Mouse (Mus musculus): ENCODE results near the gene Adora3. TPM values are rescaled to one million over a fixed set of nuclear protein-coding genes. Genes with fewer than 3 reads are reported as not detected.

The Adora3 gene
- total RNA-seq, 4 experiments from 2014 or later, result 0.40 TPM; not detected in 3

DNA sequence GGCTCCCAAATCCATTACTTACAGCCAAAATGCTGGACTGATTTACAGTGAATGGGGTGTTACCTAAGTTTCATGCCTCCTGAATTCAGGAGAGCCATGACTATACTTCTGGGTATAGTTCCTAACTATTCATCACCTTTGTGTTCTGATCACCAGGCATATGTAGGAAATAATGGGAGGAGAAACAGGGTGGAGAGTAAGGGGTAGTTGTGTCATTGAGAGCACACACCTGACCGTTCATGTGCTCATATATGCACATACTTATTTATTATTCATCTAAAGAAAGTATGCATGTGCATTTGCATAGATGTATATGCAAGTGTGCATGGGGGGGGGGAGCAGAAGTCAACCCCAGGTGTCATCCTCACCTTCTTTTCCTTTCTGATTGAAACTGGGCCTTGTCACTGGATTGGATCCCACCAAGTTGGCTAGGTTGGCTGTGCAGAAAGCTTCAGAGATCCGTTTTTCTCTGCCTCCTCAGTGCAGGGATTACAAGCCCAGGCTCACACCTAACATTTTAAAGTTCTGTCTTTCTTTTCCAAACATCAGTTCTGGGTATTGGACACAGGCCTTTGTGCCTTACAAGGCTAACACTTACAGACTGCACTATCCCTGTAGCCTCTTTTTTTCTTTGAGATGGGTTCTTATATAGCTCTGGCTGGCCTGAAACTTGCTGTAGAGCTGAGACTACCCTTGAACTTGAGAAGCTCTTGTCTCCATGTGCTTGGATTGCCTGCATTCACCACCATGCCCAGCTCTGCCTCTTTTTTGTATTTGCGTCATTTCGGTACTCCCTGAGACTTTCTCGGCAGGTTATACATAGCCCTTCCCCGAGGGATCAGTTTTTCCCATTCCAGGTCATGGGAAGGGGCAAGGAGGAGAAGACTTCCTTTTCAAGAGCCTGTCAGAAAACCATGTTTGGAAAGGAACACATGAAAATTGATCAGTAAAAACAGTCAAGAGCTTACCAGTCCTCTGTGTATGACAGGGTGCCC lies 3.1 kb downstream of the Adora3 start:
- DNase-seq (ENCODE audit: low spot score in 2 of 2), result no peak

- DNase-seq (ENCODE audit: low spot score in 2 of 2), result no peak
Observed at GRCm38 (mm10) chr3:105876022-105876421, 5.4 kb downstream of the Adora3 start.

- no peak for DNase-seq (ENCODE audit: low spot score in 2 of 2)
Observed at GRCm38 (mm10) chr3:105877252-105877803, 6.7 kb downstream of the Adora3 start.

GRCm38 (mm10) chr3:105877919-105878318 lies 7.3 kb downstream of the Adora3 start:
- no peak for DNase-seq (ENCODE audit: low spot score in 2 of 2)

DNA sequence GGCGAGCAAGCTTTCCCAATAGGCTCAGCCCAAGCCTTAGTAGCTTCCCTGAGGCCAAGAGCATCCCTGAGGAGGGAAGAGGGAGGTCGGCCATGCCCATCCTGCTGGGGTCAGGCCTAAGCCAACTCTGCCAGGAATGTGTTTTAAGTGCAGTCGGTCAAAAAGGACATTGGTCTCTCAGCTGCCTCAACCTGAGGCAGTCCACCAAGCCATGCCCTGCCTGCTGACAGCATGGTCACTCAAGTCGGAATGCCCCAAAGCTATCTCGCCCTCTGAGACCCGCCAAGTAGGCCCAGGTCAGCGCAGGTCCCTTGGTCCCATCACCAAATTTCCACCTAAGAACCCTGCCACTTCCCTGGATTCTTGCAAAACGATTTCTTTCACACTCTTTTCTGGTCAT lies 8.1 kb downstream of the Adora3 start:
- DNase-seq (ENCODE audit: low spot score in 2 of 2), result no peak

- DNase-seq (ENCODE audit: low spot score in 2 of 2), result no peak
Observed at GRCm38 (mm10) chr3:105880419-105880818, 9.8 kb downstream of the Adora3 start.

DNA sequence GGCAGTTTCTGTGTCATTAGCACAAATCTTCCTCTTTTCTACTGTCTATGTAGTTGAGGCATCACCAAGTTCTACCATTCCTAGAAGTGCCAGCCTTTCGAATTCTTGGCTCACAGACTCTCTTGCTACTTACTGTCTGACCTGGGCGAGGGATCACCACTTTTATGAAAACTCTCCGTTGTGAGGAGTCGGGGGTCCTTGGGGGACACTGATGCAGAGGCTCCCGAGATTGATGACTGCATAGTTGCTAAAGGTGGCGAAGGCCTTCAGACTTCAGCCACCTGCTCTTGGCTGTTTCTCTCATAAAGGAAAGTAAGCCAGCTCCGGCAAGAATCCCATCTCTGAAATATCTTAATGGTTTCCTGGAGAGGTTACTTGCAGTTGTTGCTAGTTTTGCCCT lies 11.4 kb downstream of the Adora3 start:
- no peak for DNase-seq (ENCODE audit: low spot score in 2 of 2)

DNA sequence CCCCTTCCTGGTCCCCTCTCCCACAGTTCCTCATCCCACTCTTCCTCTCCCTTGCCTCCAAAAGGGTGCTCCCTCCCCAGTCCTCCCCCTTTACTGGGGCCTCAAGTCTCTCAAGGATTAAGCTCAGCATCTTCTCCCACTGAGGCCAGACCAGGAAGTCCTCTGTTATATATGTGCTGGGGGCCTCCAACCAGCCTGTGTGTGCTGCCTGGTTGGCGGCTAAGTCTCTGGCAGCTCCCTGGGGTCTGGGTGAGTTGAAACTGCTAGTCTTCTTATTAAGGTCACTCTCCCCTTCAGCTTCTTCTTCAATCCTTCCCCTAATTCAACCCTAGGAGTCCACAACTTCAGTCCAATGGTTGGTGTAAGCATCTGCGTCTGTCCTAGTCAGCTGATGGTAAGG lies 12.5 kb downstream of the Adora3 start:
- no peak for DNase-seq (ENCODE audit: low spot score in 2 of 2)

- no peak for DNase-seq (ENCODE audit: low spot score in 2 of 2)
Observed at GRCm38 (mm10) chr3:105888961-105889360, 18.3 kb downstream of the Adora3 start.

- DNase-seq (ENCODE audit: low spot score in 2 of 2), result no peak
Observed at GRCm38 (mm10) chr3:105890220-105890619, 19.6 kb downstream of the Adora3 start.

DNA sequence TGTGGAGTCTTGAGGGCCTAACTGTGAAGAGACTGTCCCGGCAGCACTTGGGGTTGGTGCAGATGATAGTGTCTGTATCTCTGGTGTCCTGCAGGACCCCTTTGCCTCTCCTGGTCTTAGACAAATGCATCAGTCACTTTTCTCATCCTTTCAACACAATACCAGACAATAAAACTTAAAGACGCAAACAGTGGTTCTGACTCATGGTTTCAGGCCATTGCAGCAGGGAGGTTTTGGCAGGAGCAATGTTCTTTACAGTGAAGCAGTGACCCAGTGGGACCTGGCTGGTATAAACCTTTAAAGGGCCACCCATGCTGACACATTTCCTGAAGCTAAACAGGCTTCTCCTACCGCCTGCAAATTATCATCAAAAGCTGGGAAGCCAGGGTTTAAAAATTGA lies 20.5 kb downstream of the Adora3 start:
- no peak for DNase-seq (ENCODE audit: low spot score in 2 of 2)

- no peak for DNase-seq (ENCODE audit: low spot score in 2 of 2)
Observed at GRCm38 (mm10) chr3:105891760-105892571, 21.3 kb downstream of the Adora3 start.

DNA sequence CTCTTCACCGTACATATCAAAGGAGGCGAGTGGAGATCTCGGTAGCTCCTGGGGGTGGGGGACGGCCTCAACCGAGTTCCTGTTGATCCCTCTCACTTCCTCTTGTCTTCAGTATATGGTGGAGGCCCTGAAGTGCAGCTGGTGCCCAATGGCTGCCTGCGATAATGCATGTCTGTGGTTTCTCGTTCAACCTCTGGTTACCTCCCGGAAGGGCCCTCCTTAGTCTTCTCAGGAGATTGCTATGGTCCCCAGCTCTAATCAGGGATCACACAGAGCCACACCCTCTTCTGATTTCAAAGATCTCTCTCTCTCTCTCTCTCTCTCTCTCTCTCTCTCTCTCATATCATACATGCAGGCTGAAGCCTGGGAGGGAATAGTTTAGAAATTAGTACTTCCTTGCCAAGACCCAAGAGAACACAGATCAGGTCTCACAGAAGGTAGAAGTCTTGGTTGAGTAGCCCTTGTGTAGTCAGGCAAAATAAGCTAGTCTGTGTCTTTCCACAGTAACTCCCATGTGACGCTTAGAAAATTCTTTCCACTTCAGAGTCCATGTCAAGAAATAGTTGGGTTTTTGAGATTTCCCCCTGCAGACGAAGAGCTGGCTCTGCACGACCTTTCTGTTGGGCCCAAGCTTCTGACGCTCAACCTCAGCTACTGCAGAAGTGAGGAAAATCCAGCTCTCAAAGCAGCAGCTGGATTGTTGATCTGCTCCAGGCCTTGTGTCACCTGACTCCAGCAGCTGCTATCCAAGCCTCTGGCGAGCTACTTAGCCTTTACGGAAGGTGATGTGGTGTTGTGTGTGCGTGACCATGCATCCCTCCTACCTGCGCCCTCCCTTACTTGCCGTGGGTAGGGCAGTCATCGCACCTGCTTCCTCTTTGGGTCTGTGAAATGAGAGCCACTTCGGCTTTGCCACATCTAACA lies 22.2 kb downstream of the Adora3 start:
- no peak for DNase-seq (ENCODE audit: low spot score in 2 of 2)

DNA sequence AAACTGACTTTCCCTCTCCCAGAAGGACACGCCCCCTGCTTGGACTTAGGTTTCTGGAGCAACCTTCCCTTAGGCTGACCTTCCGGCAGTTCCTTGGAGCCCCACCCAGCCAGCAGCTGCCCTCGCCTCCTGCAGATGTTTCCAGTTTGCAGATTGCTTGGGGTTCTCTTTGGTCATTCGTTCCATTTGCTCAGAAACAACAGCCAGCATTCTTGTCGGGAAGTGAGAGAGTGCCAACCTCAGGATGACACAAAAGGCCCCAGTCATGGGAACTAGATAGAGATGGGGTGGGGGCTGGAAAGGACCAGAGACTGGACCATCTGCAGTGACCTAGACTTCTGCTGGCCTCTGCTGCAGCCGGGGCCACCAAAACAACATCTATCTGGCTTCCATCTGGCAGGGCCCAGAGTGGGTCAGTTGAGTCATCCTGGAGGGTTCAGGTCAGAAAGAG lies 23.3 kb downstream of the Adora3 start:
- DNase-seq (ENCODE audit: low spot score in 2 of 2), result peak; percentile 61 to 72

GRCm38 (mm10) chr3:105894601-105895592 lies 24.2 kb downstream of the Adora3 start:
- DNase-seq (ENCODE audit: low spot score in 2 of 2), result peak; percentile 76 to 78

- DNase-seq (ENCODE audit: low spot score in 2 of 2), result no peak
Observed at GRCm38 (mm10) chr3:105896811-105897210, 26.2 kb downstream of the Adora3 start.

DNA sequence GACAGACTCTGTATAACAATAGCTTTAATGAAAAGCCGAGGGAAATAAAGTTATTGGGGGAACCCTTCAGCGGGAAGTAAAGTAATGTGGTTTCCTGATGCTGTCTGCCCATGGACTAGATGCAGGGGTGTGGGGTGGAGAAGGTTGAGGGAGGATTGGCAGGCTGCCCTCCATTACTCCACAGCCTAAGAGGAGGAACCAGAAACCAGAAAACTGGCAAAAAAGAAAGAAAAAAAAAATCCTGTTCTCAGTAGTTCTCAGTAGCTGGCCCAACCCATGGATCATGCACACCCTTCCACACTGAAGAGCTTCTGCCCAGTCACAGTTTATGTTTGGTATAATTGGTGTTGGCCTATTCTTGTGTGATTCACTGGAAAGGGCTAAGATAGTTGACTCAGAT lies 27.7 kb downstream of the Adora3 start:
- peak; percentile 23 to 37 for DNase-seq (ENCODE audit: low spot score in 2 of 2)

DNA sequence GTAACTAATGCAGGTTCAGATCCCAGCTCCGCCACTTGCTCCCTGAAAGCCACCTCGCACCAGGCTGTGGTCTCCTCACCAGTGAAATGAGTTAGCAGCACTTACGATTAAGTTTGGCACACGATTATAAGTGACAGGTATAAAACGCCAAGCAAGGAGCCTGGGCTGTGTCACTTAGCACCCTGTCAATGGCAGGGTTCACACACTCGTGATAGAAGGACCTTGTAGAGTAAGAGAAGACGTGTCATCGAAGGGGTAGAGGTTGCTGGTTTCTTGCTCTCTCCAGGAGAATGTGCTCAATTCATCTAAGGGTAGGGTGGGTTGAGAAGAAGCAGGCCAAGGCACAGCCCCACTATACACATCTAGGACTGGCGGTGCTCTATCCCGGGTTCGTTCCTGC lies 28.2 kb downstream of the Adora3 start:
- no peak for DNase-seq (ENCODE audit: low spot score in 2 of 2)

- DNase-seq (ENCODE audit: low spot score in 2 of 2), result peak; percentile 61 to 71
Observed at GRCm38 (mm10) chr3:105899394-105900147, 28.9 kb downstream of the Adora3 start.
